Mouse (Mus musculus) olfactory bulb, adult 2 months (tissue): ENCODE measurements at regions not wholly inside any gene's neighbourhood (a gene's known extent, or its start where the extent isn't known, plus 50 kb on each side); places are given as distances from the start of the nearest gene placed in this dataset.

ENCODE experiments used
- CTCF ChIP-seq: fragments of 200-500 bp; IDR thresholded peaks from 2 replicates; pipeline ENCODE4 v1.5.1; 2012; ENCODE audit warnings: low read depth, mild to moderate bottlenecking, low read length, moderate library complexity; ENCODE audit not compliant: insufficient read depth
- POLR2A ChIP-seq: fragments of 200-500 bp; IDR thresholded peaks from 2 replicates; pipeline ENCODE4 v1.6.1; 2012; ENCODE audit warnings: mild to moderate bottlenecking, low read depth, low read length, moderate library complexity; ENCODE audit not compliant: insufficient read depth

- TF ChIP-seq CTCF (no peak), POLR2A (no peak)
Observed at GRCm38 (mm10) chr7:136213962-136214308, 497.8 kb upstream of the Mki67 start.
